Mouse (Mus musculus): ENCODE results near the gene Tmem150b.
A peak's percentile ranks its signal among the peaks of the same experiment; 100 is the strongest.

The Tmem150b gene

GRCm38 (mm10) chr7:4731090-4731489, 6.0 kb upstream of the Tmem150b start:
- no peak for DNase-seq (ENCODE audit: low spot score)

DNA sequence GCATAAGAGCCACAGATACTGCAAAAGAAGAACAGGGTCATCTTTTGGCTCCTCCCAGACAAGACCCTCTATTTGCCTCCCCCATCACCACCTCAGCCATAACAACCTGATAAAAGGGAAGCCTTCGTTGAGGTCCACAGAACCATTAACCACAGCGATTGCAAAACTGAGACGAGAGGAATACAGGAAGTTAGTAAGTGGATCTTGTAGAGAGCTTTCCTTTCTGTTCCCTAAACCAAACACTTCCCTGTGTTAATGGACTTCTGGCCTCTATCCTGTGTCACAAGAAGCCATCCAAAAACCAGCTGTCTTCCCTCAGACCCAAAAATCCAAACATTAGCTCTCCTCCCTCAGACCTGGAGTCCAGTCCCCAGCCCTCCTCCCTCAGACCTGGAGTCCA, 690 bp downstream of the Tmem150b start:
- DNase-seq (ENCODE audit: low spot score), result no peak

DNA sequence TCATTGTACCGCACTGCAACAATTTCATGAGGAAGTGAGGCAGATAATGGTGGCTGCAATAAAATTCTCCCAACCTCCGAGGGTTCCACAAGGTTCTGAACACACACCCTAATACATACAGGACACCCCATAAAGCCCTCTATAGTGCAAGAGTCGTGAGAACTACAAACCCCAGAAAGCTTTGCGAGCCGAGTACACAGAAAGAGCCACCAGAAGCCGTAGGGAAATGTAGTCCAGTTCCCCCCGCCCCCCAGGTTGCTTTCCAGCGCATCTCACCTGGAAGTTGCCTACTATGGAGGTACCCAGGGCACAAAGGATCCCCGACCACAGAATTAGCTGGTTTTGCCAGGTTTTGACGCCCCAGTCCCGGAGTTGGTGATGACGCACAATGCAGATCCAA, 1.5 kb downstream of the Tmem150b start:
- no peak for DNase-seq (ENCODE audit: low spot score)

- DNase-seq (ENCODE audit: low spot score), result no peak
These were observed 5.8 kb downstream of the Tmem150b start for GRCm38 (mm10) chr7:4719276-4719675.

DNA sequence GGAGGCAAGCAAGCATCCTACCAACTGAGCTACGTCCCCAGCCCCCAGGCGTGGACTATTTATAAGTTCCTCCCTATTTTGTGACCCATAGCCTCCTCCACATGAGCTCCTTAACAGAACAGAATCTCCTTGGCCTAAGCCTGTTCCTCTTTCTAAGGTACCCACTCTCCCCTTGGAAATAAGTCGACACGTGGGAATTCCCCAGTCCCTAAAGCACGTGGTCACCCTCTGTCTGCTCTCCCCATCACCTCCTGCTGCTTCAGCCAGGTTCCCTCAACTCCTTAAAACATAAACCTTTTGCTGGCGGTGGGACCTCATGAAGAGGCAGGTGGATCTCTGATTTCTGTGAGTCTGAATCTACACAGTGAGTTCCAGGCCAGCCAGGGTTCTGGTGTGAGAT, 8.1 kb downstream of the Tmem150b start:
- DNase-seq (ENCODE audit: low spot score), result no peak

DNA sequence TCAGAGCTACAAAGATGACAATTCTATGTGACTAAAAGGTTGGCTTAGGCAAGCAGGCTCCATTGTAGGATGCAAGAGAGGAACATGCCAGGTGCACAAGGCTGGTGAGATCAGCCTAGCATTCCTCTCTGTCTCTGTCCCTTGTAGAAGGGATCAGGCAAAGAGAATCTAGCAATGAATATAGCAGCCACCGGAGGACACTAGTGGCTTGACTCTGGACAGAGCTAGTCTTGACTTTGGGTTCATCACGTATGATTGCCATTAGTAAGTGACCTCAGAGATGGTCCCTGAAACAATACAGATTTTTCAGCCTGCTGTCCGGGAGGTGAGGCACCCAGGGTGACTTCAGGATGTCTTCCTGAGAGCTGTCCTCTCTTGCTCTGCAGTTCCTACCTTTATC, 12.5 kb downstream of the Tmem150b start:
- DNase-seq (ENCODE audit: low spot score), result no peak

GRCm38 (mm10) chr7:4705098-4705497, 20.0 kb downstream of the Tmem150b start:
- DNase-seq (ENCODE audit: low spot score), result no peak

GRCm38 (mm10) chr7:4703195-4703594, 21.9 kb downstream of the Tmem150b start:
- no peak for DNase-seq (ENCODE audit: low spot score)

DNA sequence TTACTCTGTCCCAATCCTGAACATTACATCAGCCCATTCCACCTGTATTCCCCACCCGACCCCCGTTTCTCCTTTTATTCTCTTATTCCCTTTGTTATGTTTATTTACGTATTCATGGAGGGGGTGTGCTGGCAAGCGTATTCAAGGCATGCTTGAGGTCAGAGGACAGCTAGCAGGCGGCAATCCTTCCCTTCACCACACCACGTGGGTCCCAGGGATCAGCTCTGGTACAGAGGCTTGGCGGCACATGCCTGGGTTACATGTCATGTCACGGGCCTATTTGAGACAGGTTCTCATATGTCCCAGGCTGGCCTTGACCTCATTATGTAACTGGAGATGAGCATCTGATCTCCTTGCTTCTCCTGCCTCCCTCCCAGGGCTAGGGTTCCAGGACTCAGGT, 22.7 kb downstream of the Tmem150b start:
- DNase-seq (ENCODE audit: low spot score), result no peak

DNA sequence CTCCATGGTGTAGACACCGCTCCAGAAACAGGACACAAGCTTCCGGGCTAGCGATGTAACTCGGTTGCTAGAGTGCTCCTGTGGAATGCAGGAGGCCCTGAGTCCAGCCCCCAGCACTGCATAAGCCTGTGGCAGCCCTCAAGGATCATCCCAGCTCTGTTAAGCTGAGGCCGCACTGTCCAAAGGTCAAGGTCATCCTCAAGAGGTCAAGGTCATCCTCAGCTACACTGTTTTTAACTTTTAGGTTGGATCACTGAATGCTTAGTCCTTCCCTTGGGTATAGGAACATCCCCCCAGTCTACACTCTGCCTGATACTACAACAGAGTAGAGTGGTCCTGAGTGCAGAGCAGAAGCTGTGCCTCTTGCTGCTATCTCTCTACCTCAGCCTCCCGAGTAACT, 32.0 kb downstream of the Tmem150b start:
- no peak for DNase-seq (ENCODE audit: low spot score)

DNA sequence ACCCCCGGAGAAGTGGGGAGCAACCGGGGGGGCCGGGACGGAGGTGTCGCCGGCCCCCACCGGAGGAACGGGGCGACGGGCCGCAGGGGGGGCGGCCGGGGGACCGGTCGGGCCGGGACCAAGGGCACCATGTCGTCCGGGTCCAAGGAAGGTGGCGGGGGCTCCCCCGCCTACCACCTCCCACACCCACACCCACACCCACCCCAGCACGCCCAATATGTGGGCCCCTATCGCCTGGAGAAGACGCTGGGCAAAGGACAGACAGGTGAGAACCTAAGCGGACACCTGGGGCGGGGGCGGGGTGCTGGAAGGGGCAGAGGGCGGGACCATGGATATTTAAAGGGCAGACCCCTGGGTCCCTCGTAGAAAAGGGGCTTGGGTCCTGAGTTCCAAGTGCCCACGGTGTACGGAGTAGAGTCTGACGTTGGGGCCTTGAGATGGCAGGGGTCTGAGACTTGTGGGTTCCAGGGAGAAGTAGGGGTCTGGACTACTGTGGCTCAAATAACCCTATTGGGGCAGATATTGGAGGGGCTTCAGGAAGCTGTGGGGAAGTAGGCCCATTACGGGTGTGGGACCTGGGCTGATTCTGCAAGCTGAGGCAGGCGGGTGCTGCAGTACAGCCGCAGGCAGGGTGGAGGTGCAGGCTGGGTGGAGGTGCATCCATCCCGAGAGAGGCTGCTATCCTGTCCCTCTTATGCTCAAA, 33.9 kb downstream of the Tmem150b start:
- no peak for DNase-seq (ENCODE audit: low spot score)

GRCm38 (mm10) chr7:4690387-4690786, 34.7 kb downstream of the Tmem150b start, which contains the start of gene Brsk1:
TSS of gene Brsk1 (plus strand) at chr7:4690604.
- peak; percentile 49 for DNase-seq (ENCODE audit: low spot score)

DNA sequence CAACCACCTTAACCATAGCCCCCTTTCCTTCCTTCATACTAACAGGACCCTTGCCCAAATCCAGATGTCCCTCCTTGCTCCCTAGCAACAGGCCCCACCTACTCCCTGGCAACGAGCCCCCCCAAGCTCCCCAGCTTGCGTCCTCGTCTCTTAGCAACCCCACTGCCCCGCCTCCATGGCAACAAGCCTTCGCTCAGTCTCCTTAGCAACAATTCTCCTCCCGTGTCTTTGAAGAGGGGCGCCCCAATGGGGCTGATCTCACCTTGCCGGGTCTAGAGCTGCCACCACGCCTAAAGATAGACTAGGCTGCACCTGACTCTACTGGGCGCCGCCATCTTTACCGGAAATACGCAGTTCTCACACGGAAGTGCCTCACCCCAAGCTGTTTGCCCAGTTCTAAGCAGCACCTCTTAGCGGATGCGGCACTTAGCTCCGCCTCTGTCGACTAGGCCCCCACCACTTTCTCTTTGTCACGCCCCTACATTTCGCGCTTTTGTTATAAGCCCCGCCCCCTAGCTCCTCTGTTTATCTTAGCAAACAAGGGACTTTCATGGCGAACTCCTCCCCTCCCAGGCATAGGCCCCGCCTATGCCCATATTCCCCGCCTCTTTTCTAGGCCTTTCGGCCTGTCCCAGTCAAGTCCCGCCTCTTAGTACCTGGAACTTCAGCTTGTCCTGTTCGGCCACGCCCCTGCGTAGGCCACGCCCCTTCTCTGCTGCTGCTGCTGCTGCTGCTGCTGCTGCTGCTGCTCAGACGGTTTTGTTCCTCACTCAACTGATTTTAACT, 40.2 kb downstream of the Tmem150b start, which contains the start of gene Hspbp1:
TSS of gene Hspbp1 (minus strand) at position 437 of the 786 bp plus-strand sequence.
- peak; percentile 75 for DNase-seq (ENCODE audit: low spot score)

DNA sequence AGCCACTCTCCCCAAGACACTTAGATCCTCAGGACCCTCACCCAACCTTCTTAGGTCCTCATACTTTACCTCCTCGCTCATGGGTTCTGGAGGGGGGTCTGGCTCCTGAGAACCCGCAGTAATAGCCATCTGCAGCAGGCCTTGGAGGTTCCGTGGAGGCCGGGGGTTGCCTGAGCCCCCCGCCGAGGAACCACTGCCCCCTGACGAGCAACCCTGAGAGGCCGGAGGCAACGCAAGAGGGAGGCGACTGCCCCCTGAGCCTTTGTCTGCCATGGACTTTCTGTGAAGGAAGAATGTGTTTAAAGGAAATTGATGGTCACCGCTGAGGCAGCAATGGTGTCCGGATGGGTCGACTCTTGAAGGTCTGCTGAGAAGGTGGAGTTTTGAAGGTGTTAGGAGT, 40.8 kb downstream of the Tmem150b start:
- DNase-seq (ENCODE audit: low spot score), result no peak

DNA sequence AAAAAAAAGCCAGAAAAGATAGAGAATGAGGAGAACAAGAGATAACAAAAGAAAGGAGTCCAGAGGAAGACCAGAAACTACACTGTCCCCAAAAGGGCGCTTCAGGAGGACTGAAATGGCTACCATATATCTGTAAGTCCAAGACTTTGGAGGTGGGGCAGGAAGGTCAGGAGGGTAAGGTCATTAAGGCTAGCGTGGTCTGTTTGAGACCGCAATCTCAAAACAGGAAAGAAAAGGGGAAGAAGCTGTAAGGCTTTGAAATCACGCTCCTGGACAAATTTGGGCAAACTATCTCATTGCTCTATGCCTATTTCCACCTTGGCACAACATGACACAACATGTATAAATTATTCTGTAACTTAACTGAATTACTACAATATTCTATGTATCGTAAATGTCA, 41.7 kb downstream of the Tmem150b start:
- DNase-seq (ENCODE audit: low spot score), result no peak

GRCm38 (mm10) chr7:4675200-4675599, 49.8 kb downstream of the Tmem150b start:
- DNase-seq (ENCODE audit: low spot score), result no peak

DNA sequence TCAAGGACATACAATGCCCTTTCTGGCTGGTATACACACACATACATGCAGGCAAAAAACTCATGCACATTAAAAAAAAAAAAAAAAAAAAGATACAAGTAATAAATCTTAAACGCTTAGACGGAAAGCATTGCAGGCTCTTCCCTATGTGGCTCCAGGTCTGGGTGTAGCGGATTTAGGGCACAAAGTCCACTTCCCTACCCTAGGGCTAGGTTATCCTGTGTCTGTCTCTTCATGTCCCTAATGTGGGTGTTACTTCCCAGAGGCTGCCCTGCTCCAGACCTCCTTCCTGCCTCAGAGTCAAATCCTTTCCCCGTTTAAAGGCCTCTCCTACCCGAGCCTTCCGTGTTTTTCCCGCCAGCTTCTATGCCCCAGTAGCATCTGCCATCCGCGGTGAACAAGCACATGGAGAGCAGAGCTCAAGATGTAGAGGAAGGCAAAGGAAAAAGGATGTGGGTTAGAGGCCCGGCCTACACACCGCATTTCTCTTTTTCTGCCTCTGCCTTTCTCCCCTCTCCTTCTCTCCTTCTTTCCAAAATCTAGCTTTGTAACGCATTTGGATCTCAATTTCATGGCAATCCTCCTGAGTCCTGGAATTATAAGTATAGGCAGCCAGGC, 50.8 kb downstream of the Tmem150b start:
- no peak for DNase-seq (ENCODE audit: low spot score)

DNA sequence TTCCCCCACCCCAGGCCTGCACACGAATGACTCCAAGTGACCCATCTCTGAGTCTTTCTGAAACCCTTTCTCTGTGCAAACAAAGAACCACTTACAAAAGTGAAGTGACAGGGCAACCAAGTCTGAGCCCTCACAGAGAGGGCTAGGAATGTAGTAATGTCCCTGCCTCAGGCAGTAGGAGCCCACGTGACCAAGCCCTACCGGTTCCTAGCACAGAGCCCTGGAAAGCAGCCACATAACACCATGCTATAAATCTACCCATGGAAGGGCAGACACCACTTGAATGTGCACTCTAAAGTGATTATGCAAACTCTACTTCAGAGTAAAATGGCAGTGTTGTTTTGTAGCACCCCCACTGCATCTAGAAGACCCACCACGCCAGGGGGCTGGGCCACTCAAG, 53.1 kb downstream of the Tmem150b start:
- DNase-seq (ENCODE audit: low spot score), result no peak

DNA sequence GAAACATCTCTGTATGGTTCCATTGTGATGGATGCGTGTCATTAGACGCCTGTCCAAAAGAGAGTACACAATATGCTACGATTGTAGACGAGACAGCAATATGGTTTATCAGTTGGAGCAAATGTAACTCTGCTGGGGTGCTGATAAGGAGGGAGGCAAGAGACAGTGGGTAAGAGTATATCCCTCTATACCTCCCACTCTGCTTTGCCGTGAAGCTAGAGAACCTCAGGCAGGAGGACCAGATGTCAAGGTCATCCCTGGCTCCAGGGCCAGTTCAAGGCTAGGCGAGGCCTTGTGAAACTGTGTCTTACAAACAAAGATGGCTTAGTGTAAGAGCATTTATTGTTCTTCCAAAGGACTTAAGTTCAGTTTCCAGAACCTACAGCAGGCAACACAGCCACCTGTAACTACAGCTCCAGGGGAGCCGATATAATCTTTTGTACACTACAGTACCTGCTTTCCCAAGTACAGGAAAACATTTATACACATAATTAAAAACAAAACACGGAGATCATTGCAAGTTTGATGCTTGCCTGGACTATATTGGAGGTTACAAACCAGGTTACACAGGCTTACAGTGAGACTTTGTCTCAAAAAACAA, 54.3 kb downstream of the Tmem150b start:
- DNase-seq (ENCODE audit: low spot score), result no peak

DNA sequence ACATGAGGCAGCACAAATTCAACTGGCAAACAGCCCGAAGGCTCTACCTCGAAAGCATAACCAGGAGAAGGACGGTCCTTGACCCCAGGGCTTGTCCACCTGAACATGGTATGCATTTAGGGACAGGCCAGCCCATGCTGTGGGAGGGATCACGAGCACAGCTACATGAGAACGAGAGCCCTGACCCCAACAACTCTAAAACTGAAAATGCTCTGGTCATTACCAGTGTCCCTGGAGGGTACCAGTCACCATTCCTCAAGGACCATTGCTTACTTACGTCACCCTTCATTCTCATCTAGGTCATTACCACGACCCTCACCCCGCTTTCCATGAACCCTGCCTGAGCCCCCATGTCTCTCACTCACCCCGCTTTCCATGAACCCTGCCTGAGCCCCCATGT, 55.9 kb downstream of the Tmem150b start:
- DNase-seq (ENCODE audit: low spot score), result no peak

GRCm38 (mm10) chr7:4668506-4668905, 56.5 kb downstream of the Tmem150b start:
- no peak for DNase-seq (ENCODE audit: low spot score)

DNA sequence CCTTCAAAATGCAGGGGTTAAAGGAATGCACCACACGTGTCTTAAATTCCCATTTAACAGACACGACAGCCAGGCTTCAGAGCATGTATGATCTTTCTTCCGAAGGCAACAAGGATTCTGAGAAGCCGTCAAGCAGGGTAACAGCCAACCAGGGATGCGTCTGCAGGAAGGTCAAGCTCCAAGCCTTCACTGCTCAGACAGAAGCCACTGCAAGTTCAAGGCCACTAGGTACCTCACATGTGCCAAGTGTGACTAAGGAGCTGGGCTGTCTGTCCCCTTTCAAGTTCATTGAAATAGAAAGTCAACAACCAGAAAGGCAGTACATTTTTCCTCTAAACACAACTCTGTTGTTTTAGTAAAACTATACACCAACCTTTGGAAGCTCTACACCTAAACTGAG, 58.2 kb downstream of the Tmem150b start:
- no peak for DNase-seq (ENCODE audit: low spot score)

DNA sequence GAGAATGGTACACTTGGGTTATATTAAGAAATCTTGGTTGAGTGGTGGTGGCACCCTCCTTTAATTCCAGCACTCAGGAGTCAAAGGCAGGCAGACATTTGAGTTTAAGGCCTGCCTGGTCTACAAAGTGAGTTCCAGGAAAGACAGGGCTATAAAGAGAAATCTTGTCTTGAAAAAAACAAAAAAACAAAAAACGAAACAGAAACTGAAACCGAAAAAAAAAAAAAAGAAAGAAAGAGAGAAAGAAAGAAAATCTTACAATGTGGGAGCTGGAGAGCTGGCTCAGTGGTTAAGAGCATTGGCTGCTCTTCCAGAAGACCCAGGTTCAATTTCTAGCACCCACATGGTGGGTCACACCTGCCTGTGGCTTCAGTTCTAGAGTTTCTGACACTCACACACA, 61.3 kb downstream of the Tmem150b start:
- no peak for DNase-seq (ENCODE audit: low spot score)
